Mouse (Mus musculus) lung, adult 2 months (tissue): Measurements from ENCODE around the gene Rad51c. TPM values are rescaled to one million over a fixed set of nuclear protein-coding genes. Genes with fewer than 3 reads are reported as not detected.
"Not testable (repeated sequence)": the region's sequence is repeated elsewhere in the genome, so short reads cannot be mapped to it uniquely, and the experiment has no call there.

Source experiments
- DNase-seq: peaks from one replicate; pipeline ENCODE4 v3.0.0; 2022
- H3K4me1 ChIP-seq: fragments of 200-500 bp; 2 replicates; pipeline ENCODE4 v1.6.1; 2011; ENCODE audit warnings: low read length; ENCODE audit not compliant: control insufficient read depth, insufficient read depth
- H3K4me3 ChIP-seq: fragments of 200-500 bp; replicated peaks from 2 replicates; pipeline ENCODE3; 2011; ENCODE audit warnings: low read depth, mild to moderate bottlenecking, control low read depth, low read length; ENCODE audit errors: extremely low read depth
- CTCF ChIP-seq: fragments of 200-500 bp; IDR thresholded peaks from 2 replicates; pipeline ENCODE4 v1.5.1; 2011; ENCODE audit warnings: mild to moderate bottlenecking, low read length, control low read depth; ENCODE audit not compliant: insufficient read depth
- POLR2A ChIP-seq: fragments of 200-500 bp; IDR thresholded peaks from 2 replicates; pipeline ENCODE4 v1.6.1; 2011; ENCODE audit warnings: low read depth, mild to moderate bottlenecking, control low read depth, low read length, borderline replicate concordance; ENCODE audit errors: extremely low read depth
- WGBS: fragments of 180-500 bp; shearing (Covaris S2); methylation state at CpG from one replicate; pipeline ENCODE4 v1.1.7; 2018; 5-methylcytosine and 5-hydroxymethylcytosine counted together
- polyA plus RNA-seq: library from polyadenylated mRNA; depleted of rRNA; stranded (reverse); fragments of >200 nt; gene quantifications from 2 replicates; pipeline ENCODE4 v1.2.3, GENCODE M21; 2012; rRNA removed

The Rad51c gene
- polyA plus RNA-seq: 0.36 and 0.44 TPM in 2 replicates

DNA sequence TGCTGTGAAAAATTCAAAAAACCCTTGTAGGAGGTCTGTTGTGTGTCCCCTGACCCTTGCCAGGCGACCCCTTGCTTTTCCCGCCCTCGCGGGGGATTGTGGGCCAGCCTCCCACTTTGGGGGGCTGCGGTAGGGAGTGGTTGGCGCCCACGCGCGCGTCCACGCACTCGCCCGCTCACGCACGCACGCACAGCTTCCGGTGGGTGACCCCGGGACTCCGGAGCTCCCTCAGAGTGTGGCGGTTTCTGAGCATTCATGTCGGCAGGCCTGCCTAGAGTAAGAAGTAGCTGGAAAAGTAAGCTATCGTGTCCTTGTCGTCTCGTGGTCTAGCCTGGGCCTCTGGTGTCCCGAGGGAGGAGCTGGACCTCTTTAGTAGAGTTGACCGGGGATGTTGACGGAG is at the start of gene Rad51c, which contains the start of gene Tex14:
Gene Rad51c, minus strand, starts transcription at position 79 of the 400 bp plus-strand sequence.
Gene Tex14, plus strand, starts transcription at position 190 of the 400 bp plus-strand sequence.
- TF ChIP-seq POLR2A: no peak
- WGBS: 83% methylated on average over 27 of the region's 27 CpGs
- no peak for DNase-seq
- peak within 1 kb of the TSS; percentile 70 for H3K4me3 ChIP-seq
- no peaks in the 10 kb centered on the region for H3K4me1 ChIP-seq

- Histone ChIP-seq H3K4me1 (peaks cover 4% of the 10 kb centered on the region; the same call in 1 of the 2 replicates), H3K4me3 (no peak overlapping the region)
- TF ChIP-seq POLR2A: no peak
- no peak for DNase-seq
- 74% methylated on average over 2 of the region's 2 CpGs for whole genome bisulfite sequencing
Observed at GRCm38 (mm10) chr11:87454035-87454690, 49.4 kb upstream of the Rad51c start.

DNA sequence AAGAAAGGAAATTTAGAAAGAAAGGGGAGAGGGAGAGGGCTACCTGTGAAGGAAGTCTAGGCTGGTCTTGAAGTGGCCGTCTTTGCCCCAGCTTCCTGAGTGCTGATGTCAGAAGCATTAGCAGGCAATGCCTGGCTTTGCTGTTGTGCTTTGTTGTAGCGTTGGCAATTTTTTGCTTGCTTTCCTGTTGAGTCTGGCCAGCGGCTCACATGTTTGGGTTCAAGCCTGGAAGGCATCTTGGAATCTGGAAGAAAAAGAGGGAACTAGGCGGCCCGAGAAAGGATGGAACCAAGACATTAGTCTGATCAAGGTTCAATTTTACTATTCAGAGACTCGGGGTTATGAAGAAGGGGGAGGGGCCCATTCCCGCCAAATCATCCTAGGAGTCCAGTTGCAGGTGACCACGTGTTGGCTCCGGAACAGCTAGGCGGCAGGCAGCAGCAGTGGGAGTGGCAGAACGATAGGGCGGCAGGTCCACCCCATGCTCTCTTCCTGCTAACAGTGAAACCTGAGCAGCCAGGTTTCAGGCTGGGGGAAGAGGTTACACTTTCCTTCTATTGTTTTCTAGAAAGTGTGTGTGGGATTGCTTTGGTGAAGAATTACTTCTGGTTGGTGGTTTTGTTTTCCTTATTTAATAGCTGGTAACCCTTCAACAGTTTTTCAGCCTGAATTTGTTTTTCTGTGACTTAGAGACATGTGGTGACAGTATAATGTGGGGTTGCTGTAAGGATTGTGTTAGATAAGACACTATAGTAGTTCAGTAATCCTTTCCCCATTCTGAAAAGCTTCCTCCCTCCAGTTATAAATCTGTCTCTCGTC is 48.7 kb upstream of the Rad51c start:
- Histone ChIP-seq H3K4me3 (no peak overlapping the region), H3K4me1 (peaks cover 4% of the 10 kb centered on the region; the same call in 1 of the 2 replicates)
- 11% methylated on average over 13 of the region's 13 CpGs for WGBS
- DNase-seq: no peak
- TF ChIP-seq CTCF: no peak
- no peak for TF ChIP-seq POLR2A

DNA sequence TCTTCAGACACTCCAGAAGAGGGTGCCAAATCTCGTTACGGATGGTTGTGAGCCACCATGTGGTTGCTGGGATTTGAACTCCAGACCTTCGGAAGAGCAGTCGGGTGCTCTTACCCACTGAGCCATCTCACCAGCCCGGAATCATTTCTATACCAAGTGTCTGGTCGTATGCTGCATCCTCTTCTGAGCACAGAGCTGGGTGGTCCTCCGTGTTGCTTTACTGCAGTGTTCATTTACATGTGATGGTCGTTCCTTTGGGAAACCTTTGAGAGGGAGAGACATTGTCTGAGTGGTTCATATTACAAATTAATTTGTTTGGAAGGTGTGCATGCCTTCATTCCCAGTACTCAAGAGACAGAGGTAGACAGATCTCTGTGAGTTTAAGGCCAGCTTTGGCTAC is 48.0 kb upstream of the Rad51c start:
- not testable (repeated sequence) for H3K4me3 ChIP-seq, DNase-seq, H3K4me1 ChIP-seq
- 76% methylated on average over 8 of the region's 8 CpGs for WGBS

- H3K4me3 ChIP-seq, DNase-seq, H3K4me1 ChIP-seq: not testable (repeated sequence)
- 42% methylated on average over 5 of the region's 5 CpGs for WGBS
Observed at GRCm38 (mm10) chr11:87449847-87450246, 45.1 kb upstream of the Rad51c start.

DNA sequence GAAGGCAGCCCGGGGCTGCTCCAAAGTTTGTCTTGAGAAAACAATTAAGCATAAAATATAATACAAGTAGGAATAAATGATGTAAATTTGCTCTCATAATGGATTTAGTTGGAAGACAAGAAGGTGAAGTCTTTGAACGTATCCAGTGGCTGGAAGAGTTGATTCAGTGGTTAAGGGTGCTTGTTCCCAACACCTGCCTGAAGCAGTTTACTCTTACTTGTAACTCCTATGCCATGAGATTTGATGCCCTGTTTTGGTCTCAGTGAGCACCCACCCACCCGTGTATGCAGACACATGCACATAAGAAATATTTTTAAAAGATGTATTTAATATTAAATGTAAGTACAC is 44.4 kb upstream of the Rad51c start:
- DNase-seq: no peak
- WGBS: 5% methylated on average over 3 of the region's 3 CpGs
- TF ChIP-seq CTCF (no peak), POLR2A (no peak)
- Histone ChIP-seq H3K4me3 (no peak overlapping the region), H3K4me1 (peaks cover 4% of the 10 kb centered on the region; the same call in 1 of the 2 replicates)

GRCm38 (mm10) chr11:87448476-87449199 is 43.9 kb upstream of the Rad51c start:
- H3K4me3 ChIP-seq, DNase-seq, H3K4me1 ChIP-seq: not testable (repeated sequence)
- WGBS: 0% methylated on average over 6 of the region's 32 CpGs

DNA sequence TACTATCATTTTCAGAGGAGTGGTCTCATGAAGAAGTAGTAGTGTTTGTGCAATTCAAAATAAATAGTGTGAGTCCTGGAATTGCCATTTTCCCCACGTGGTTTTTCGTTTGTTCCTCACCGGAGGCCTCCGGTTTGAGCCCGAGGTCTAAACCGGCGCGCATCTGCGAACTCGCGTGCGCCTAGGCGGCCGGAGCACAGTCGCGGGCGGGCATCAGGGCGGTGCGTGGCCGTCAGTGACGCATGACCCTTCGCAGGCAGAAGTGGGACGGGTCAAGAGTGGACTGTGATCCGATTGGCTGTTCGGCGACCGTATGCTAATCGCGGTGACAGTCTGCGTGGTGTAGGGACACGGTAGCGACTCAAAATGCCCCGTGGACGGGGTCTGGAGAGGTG is 43.3 kb upstream of the Rad51c start:
- WGBS: under 1% methylated on average over 32 of the region's 34 CpGs
- H3K4me3 ChIP-seq: peak overlapping the region; percentile 44
- H3K4me1 ChIP-seq: not testable (repeated sequence)
- DNase-seq: peak; percentile 95

- H3K4me1 ChIP-seq: peaks cover 2% of the 10 kb centered on the region; the same call in 1 of the 2 replicates
- TF ChIP-seq CTCF (no peak), POLR2A (no peak)
- no peak overlapping the region for H3K4me3 ChIP-seq
- DNase-seq: no peak
Observed at GRCm38 (mm10) chr11:87447429-87447828, 42.7 kb upstream of the Rad51c start.

- TF ChIP-seq POLR2A (no peak), CTCF (no peak)
- H3K4me3 ChIP-seq: no peak overlapping the region
- WGBS: 79% methylated on average over 3 of the region's 3 CpGs
- peaks cover 2% of the 10 kb centered on the region; the same call in 1 of the 2 replicates for H3K4me1 ChIP-seq
- no peak for DNase-seq
Observed at GRCm38 (mm10) chr11:87446159-87446558, 41.4 kb upstream of the Rad51c start.

- DNase-seq, H3K4me1 ChIP-seq, H3K4me3 ChIP-seq: not testable (repeated sequence)
- 57% methylated on average over 4 of the region's 4 CpGs for WGBS
Observed at GRCm38 (mm10) chr11:87445593-87445992, 40.8 kb upstream of the Rad51c start.
